Mouse (Mus musculus): ENCODE measurements around the gene Clasp1. TPM values are rescaled to one million over a fixed set of nuclear protein-coding genes. Genes with fewer than 3 reads are reported as not detected.

Gene Clasp1
- total RNA-seq, 2 experiments from 2014 or later, result 340 to 344 TPM

Other genes with a start within 250 kb of the Clasp1 start
- gene Gm29106, start 212.5 kb upstream of the Clasp1 start, total RNA-seq (2021), result not detected
- gene Tsn, start 77.3 kb upstream of the Clasp1 start, total RNA-seq (2021), result 10 to 100 TPM; 95.9 to 97.3 TPM
- 10 to 100 TPM; 24.5 to 24.8 TPM for gene Nifk, start 67.2 kb upstream of the Clasp1 start, total RNA-seq (2021)
- under 1 TPM; 0.83 to 0.95 TPM for gene Tfcp2l1, start 238.9 kb downstream of the Clasp1 start, total RNA-seq (2021)